Mouse (Mus musculus) frontal cortex, postnatal 10 days (tissue): ENCODE measurements around the gene Sox10.

Experiments used
- DNase-seq, 2 experiments: peaks; one replicate each; pipeline ENCODE4 v3.0.0; 2022; ENCODE audit warnings: low spot score in 2 of 2, mixed read lengths in 1 of 2

Sox10 gene

GRCm38 (mm10) chr15:79165140-79165539 lies at the start of gene Sox10:
Gene Sox10, minus strand, starts transcription at chr15:79165240.
- DNase-seq: no peak

GRCm38 (mm10) chr15:79213591-79213990 lies 48.6 kb upstream of the Sox10 start:
- DNase-seq: no peak

GRCm38 (mm10) chr15:79212750-79213446 lies 47.9 kb upstream of the Sox10 start:
- no peak for DNase-seq

- no peak for DNase-seq
Observed at GRCm38 (mm10) chr15:79210357-79210756, 45.3 kb upstream of the Sox10 start.

- DNase-seq: no peak
Observed at GRCm38 (mm10) chr15:79208758-79209439, 43.9 kb upstream of the Sox10 start.

GRCm38 (mm10) chr15:79208211-79208610 lies 43.2 kb upstream of the Sox10 start:
- DNase-seq: no peak

GRCm38 (mm10) chr15:79202575-79202974 lies 37.5 kb upstream of the Sox10 start:
- no peak for DNase-seq

GRCm38 (mm10) chr15:79201491-79202150 lies 36.6 kb upstream of the Sox10 start:
- DNase-seq: peak in 1 of 2 experiments; percentile 66

GRCm38 (mm10) chr15:79199390-79199976 lies 34.4 kb upstream of the Sox10 start:
- DNase-seq: no peak

GRCm38 (mm10) chr15:79195492-79195891 lies 30.5 kb upstream of the Sox10 start:
- DNase-seq: no peak

GRCm38 (mm10) chr15:79194946-79195345 lies 29.9 kb upstream of the Sox10 start:
- no peak for DNase-seq

GRCm38 (mm10) chr15:79194048-79194447 lies 29.0 kb upstream of the Sox10 start:
- DNase-seq: no peak

- peak; percentile 47 to 51 for DNase-seq
Observed at GRCm38 (mm10) chr15:79192885-79193845, 28.1 kb upstream of the Sox10 start.

- no peak for DNase-seq
Observed at GRCm38 (mm10) chr15:79192450-79192849, 27.4 kb upstream of the Sox10 start.

GRCm38 (mm10) chr15:79191426-79191825 lies 26.4 kb upstream of the Sox10 start:
- DNase-seq: no peak

GRCm38 (mm10) chr15:79187819-79188218 lies 22.8 kb upstream of the Sox10 start:
- no peak for DNase-seq

GRCm38 (mm10) chr15:79185213-79185612 lies 20.2 kb upstream of the Sox10 start:
- DNase-seq: no peak

GRCm38 (mm10) chr15:79176905-79177304 lies 11.9 kb upstream of the Sox10 start:
- no peak for DNase-seq

- DNase-seq: peak in 1 of 2 experiments; percentile 35
Observed at GRCm38 (mm10) chr15:79166712-79167111, 1.7 kb upstream of the Sox10 start.

GRCm38 (mm10) chr15:79164251-79164650 lies 789 bp downstream of the Sox10 start:
- no peak for DNase-seq

- DNase-seq: no peak
Observed at GRCm38 (mm10) chr15:79162822-79163221, 2.2 kb downstream of the Sox10 start.
